Mouse (Mus musculus): Measurements from ENCODE around the gene Mrpl58. TPM values are rescaled to one million over a fixed set of nuclear protein-coding genes. Genes with fewer than 3 reads are reported as not detected.

Gene Mrpl58
- polyA plus RNA-seq, 1 experiment from 2014 or later, result 203 TPM

DNA sequence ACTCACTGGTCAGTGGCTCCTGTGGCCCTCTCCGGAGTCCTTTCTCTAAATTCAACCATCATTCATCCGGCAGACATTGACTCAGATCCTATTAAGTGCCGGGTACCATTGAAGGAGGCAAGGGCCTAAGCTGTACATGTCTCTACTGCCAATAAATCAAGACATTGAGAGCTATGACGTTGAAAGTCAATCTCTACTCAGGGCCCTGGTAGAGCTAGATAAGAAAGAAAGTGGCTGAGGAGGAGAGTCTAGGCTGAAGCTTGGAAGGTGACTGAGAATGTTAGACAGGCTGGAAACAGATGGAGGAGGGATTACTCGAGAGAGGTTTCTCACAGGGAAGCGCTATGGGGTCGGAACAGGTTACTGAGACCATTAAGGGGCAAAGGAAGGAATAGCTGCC, 33.2 kb upstream of the Mrpl58 start:
- no peaks in the 10 kb centered on the region for H3K9me3 ChIP-seq (ENCODE audit: low read length)
- ATAC-seq (ENCODE audit: low FRiP score, low TSS enrichment), result no peak
- no peak overlapping the region for H3K4me3 ChIP-seq (ENCODE audit: low read length)
- peaks cover 21% of the 10 kb centered on the region for H3K4me1 ChIP-seq (ENCODE audit: insufficient read depth, low read length)
- no peak overlapping the region for H3K27ac ChIP-seq (ENCODE audit: low read length)
- H3K27me3 ChIP-seq (ENCODE audit: insufficient read depth, low read length), result peaks cover 70% of the 10 kb centered on the region
- no peak overlapping the region for H3K4me2 ChIP-seq (replicated peaks; ENCODE audit: low read depth, low read length)
- 50% methylated on average over 7 of the region's 7 CpGs for WGBS
- H3K36me3 ChIP-seq (ENCODE audit: insufficient read depth, low read length), result no peaks in the 10 kb centered on the region
- no peak overlapping the region for H3K9ac ChIP-seq (replicated peaks; ENCODE audit: low read length)

DNA sequence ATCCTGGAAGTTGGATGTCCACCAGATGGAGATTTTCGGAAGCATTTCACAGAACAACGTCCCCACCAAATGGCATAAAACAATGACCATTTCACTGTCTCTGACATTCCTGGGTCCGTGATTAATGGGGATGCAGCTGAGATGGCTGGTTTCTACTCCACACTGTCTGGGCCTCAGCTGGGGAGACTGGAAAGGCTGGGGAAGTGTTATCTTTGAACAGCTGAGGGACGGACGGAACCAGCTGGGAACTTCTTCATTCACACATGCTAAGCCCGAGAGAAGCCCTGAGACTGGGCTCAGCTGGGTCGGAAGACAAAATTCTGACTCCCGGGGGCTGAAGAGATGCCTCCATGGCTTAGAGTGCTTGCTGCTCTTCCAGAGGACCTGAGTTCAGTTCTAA, 32.2 kb upstream of the Mrpl58 start:
- Histone ChIP-seq H3K27me3 (ENCODE audit: insufficient read depth, low read length) (peaks cover 76% of the 10 kb centered on the region), H3K27ac (ENCODE audit: low read length) (no peak overlapping the region), H3K4me2 (replicated peaks; ENCODE audit: low read depth, low read length) (no peak overlapping the region), H3K9me3 (ENCODE audit: low read length) (no peaks in the 10 kb centered on the region), H3K36me3 (ENCODE audit: insufficient read depth, low read length) (no peaks in the 10 kb centered on the region), H3K4me1 (ENCODE audit: insufficient read depth, low read length) (peaks cover 18% of the 10 kb centered on the region), H3K4me3 (ENCODE audit: low read length) (no peak overlapping the region), H3K9ac (replicated peaks; ENCODE audit: low read length) (no peak overlapping the region)
- WGBS, result 53% methylated on average over 8 of the region's 8 CpGs
- no peak for ATAC-seq (ENCODE audit: low FRiP score, low TSS enrichment)

DNA sequence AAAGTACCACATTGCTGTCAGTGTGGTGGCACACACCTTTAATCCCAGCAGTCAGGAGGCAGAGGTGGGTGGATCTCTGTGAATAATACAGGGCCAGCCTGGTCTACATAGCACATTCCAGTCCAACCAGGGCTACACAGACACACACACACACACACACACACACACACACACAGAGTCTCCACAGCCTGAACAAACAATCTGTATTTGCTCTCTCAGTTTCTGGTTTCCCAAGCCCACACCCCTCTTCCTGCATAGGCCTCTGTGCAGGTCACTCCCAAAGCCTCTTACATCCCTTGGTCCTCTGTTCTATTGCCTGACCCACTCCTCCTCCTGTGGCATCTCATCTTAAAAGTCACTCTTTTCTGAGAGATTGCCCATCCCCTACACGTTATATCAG, 31.5 kb upstream of the Mrpl58 start:
- peaks cover 12% of the 10 kb centered on the region for H3K4me1 ChIP-seq (ENCODE audit: insufficient read depth, low read length)
- H3K9me3 ChIP-seq (ENCODE audit: low read length), result no peaks in the 10 kb centered on the region
- ATAC-seq (ENCODE audit: low FRiP score, low TSS enrichment), result no peak
- H3K4me3 ChIP-seq (ENCODE audit: low read length), result no peak overlapping the region
- no peak overlapping the region for H3K9ac ChIP-seq (replicated peaks; ENCODE audit: low read length)
- peaks cover 70% of the 10 kb centered on the region for H3K27me3 ChIP-seq (ENCODE audit: insufficient read depth, low read length)
- no peak overlapping the region for H3K4me2 ChIP-seq (replicated peaks; ENCODE audit: low read depth, low read length)
- 34% methylated on average over 1 of the region's 1 CpGs for WGBS
- H3K36me3 ChIP-seq (ENCODE audit: insufficient read depth, low read length), result no peaks in the 10 kb centered on the region
- no peak overlapping the region for H3K27ac ChIP-seq (ENCODE audit: low read length)

DNA sequence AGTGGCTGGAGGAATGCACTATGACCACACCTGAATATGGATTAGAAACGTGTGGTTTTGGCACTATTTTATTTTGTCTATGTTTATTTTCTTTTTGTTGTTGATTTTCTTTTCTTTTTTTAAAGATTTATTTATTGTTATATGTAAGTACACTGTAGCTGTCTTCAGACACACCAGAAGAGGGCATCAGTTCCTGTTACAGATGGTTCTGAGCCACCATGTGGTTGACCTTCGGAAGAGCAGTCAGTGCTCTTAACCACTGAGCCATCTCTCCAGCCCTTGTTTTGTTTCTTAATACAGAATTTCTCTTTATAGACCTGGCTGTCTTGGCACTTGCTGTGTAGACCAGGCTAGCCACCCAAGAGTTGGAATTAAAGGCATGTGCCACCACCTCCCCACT, 30.8 kb upstream of the Mrpl58 start:
- no peaks in the 10 kb centered on the region for H3K36me3 ChIP-seq (ENCODE audit: insufficient read depth, low read length)
- H3K4me1 ChIP-seq (ENCODE audit: insufficient read depth, low read length), result peaks cover 8% of the 10 kb centered on the region; the same call in 1 of the 2 replicates
- no peak overlapping the region for H3K27ac ChIP-seq (ENCODE audit: low read length)
- H3K9me3 ChIP-seq (ENCODE audit: low read length), result no peaks in the 10 kb centered on the region
- H3K4me2 ChIP-seq (replicated peaks; ENCODE audit: low read depth, low read length), result no peak overlapping the region
- 45% methylated on average over 2 of the region's 2 CpGs for WGBS
- no peak overlapping the region for H3K9ac ChIP-seq (replicated peaks; ENCODE audit: low read length)
- no peak for ATAC-seq (ENCODE audit: low FRiP score, low TSS enrichment)
- H3K27me3 ChIP-seq (ENCODE audit: insufficient read depth, low read length), result peaks cover 65% of the 10 kb centered on the region
- no peak overlapping the region for H3K4me3 ChIP-seq (ENCODE audit: low read length)

DNA sequence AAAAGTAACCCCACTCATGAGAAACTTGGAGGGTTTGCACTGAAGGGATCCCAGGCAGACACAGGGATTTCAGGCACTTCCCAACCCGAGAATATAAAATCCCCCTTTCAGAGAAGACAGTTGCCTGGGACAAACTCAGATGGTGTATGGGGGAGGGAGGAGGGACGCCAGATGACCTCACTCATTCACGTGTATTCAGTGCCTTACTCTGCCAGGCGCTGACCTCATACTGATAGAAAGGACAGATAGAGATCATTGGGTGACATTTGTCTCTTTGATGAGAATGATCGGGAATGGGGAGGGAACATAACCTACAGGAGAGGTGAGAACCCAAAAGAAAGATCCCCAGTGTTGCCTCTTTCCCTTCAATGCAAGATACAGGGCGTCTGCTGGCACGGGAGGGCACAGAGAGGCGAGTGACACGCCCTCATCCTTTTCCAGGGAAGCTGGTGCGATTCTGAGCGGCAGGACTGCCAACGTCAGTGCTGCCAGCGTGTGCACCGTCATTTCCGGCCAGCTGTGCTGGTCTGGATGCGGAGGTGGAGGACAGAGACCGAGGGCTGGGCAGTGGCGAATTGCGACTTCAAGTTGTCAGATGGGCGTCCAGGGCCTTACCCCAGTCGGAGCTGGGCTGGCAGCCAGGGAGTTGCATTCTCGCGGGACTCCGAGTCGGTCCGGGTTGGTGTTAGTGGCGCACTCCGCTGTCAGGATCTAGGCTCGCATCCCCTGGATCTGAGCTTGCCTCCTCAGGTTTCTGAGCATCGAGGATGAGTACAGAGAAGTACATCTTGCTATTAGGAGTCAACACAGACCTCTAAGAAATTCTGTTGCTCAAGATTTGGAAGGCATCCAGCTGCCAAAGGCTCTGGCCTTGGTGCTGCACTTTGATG, 29.5 kb upstream of the Mrpl58 start:
- peaks cover 55% of the 10 kb centered on the region for H3K27me3 ChIP-seq (ENCODE audit: insufficient read depth, low read length)
- H3K4me2 ChIP-seq (replicated peaks; ENCODE audit: low read depth, low read length), result peak overlapping the region; percentile 57
- H3K4me1 ChIP-seq (ENCODE audit: insufficient read depth, low read length), result peaks cover 8% of the 10 kb centered on the region; the same call in 1 of the 2 replicates
- peak overlapping the region; percentile 43 for H3K9ac ChIP-seq (replicated peaks; ENCODE audit: low read length)
- peak; percentile 39 for ATAC-seq (ENCODE audit: low FRiP score, low TSS enrichment)
- peak overlapping the region; percentile 40 for H3K4me3 ChIP-seq (ENCODE audit: low read length)
- H3K9me3 ChIP-seq (ENCODE audit: low read length), result no peaks in the 10 kb centered on the region
- H3K36me3 ChIP-seq (ENCODE audit: insufficient read depth, low read length), result no peaks in the 10 kb centered on the region
- 2% methylated on average over 30 of the region's 30 CpGs for WGBS
- no peak overlapping the region for H3K27ac ChIP-seq (ENCODE audit: low read length)

DNA sequence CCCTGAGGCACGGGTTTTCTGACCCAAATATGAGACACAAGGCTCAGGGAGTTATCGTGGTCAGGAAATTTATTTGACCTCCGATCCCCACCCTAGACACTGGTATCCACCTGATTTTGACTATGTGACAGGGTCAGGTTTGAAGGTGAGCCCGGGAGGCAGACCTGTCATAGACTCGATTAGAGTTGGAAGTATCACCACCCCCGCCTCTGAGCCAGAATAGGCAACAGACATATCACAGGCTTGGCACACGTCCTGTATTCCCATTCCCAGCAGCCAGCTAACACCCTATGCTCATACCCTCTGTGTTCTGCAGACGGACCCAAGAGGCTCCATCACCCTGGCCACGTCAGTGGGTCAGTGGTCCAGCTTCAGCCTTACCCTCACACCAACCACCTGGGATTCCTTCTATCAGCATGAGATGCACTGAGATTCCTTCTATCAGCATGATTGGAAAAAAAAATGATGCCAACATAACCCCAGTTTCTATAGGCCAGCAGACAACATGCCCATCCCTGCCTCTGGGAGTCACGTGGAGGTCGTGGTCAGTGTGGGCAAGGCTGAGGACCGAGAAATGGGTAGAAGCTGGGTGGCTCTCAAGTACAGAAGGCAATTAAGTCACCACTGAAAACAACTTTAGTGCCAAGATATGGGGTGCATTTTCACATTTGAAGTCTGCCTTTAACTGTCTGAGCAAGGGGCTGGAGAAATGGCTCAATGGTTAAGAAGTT, 28.7 kb upstream of the Mrpl58 start:
- Histone ChIP-seq H3K9me3 (ENCODE audit: low read length) (no peaks in the 10 kb centered on the region), H3K27ac (ENCODE audit: low read length) (no peak overlapping the region), H3K4me2 (replicated peaks; ENCODE audit: low read depth, low read length) (peak overlapping the region; percentile 57), H3K4me3 (ENCODE audit: low read length) (peak overlapping the region; percentile 40; the same call in 1 of the 2 replicates), H3K36me3 (ENCODE audit: insufficient read depth, low read length) (no peaks in the 10 kb centered on the region), H3K9ac (replicated peaks; ENCODE audit: low read length) (peak overlapping the region; percentile 43; the same call in 1 of the 2 replicates), H3K27me3 (ENCODE audit: insufficient read depth, low read length) (peaks cover 47% of the 10 kb centered on the region), H3K4me1 (ENCODE audit: insufficient read depth, low read length) (peaks cover 8% of the 10 kb centered on the region; the same call in 1 of the 2 replicates)
- ATAC-seq (ENCODE audit: low FRiP score, low TSS enrichment), result no peak
- WGBS, result 63% methylated on average over 12 of the region's 12 CpGs

DNA sequence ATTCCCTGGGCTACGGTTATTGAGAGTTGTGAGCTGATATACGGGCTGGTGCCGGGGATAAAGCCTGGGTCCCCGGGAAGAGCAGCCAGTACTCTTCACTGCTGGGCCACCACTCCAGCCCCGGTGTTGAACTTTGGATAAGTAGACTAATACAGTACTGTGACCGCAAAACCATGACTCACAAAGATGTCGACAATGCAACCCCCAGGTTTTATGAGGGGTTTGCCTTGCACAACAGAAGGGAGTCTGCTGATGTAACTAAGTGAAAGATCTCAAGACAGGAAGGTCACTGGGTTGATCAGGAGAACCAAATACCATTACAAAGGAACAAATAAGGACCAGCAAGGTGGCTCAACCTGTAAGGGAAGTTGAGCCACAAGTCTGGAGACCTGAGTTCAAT, 26.8 kb upstream of the Mrpl58 start:
- Histone ChIP-seq H3K27me3 (ENCODE audit: insufficient read depth, low read length) (peaks cover 30% of the 10 kb centered on the region), H3K4me2 (replicated peaks; ENCODE audit: low read depth, low read length) (no peak overlapping the region), H3K4me3 (ENCODE audit: low read length) (no peak overlapping the region), H3K27ac (ENCODE audit: low read length) (no peak overlapping the region), H3K36me3 (ENCODE audit: insufficient read depth, low read length) (no peaks in the 10 kb centered on the region), H3K9ac (replicated peaks; ENCODE audit: low read length) (no peak overlapping the region), H3K9me3 (ENCODE audit: low read length) (no peaks in the 10 kb centered on the region), H3K4me1 (ENCODE audit: insufficient read depth, low read length) (peaks cover 14% of the 10 kb centered on the region; the same call in 1 of the 2 replicates)
- no peak for ATAC-seq (ENCODE audit: low FRiP score, low TSS enrichment)
- WGBS, result 66% methylated on average over 7 of the region's 7 CpGs

DNA sequence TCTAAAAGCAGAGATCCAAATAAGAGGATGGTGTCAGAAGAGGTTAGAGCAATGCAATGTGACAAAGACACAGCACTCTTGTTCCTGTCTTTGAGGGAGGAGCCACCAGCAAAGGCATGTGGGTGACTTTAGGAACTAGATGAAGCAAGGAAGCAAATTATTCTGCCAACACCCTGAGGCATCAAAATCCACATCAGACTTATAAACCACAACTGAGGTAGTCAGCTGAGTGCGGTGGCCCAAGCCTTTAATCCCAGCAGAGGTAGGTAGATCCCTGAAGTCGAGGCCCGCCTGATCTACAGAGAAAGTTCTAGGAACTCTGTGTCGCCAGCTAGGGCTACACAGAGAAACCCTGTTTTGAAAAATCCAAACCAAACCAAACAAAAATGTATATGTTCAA, 26.3 kb upstream of the Mrpl58 start:
- H3K9ac ChIP-seq (replicated peaks; ENCODE audit: low read length), result no peak overlapping the region
- 81% methylated on average over 4 of the region's 4 CpGs for WGBS
- H3K9me3 ChIP-seq (ENCODE audit: low read length), result no peaks in the 10 kb centered on the region
- ATAC-seq (ENCODE audit: low FRiP score, low TSS enrichment), result no peak
- no peak overlapping the region for H3K4me2 ChIP-seq (replicated peaks; ENCODE audit: low read depth, low read length)
- peaks cover 14% of the 10 kb centered on the region; the same call in 1 of the 2 replicates for H3K4me1 ChIP-seq (ENCODE audit: insufficient read depth, low read length)
- H3K4me3 ChIP-seq (ENCODE audit: low read length), result no peak overlapping the region
- no peaks in the 10 kb centered on the region for H3K36me3 ChIP-seq (ENCODE audit: insufficient read depth, low read length)
- peaks cover 29% of the 10 kb centered on the region for H3K27me3 ChIP-seq (ENCODE audit: insufficient read depth, low read length)
- H3K27ac ChIP-seq (ENCODE audit: low read length), result no peak overlapping the region

DNA sequence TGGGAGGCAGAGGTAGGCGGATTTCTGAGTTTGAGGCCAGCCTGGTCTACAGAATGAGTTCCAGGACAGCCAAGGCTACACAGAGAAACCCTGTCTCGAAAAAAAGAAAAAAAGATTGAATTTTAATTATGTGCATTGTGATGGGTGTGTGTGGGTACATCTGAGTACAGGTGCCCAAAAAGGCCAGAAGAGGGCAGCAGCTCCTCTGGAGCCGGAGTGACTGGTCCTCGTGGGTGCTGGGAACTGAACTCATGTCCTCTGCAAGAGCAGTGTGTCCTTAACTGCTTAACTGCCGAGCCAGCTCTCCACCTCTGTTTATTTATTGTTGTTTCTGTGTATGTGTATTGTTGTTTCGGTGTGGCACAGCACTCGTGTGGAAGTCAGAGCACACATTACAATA, 25.7 kb upstream of the Mrpl58 start:
- no peak overlapping the region for H3K9ac ChIP-seq (replicated peaks; ENCODE audit: low read length)
- H3K9me3 ChIP-seq (ENCODE audit: low read length), result no peaks in the 10 kb centered on the region
- no peak overlapping the region for H3K27ac ChIP-seq (ENCODE audit: low read length)
- H3K36me3 ChIP-seq (ENCODE audit: insufficient read depth, low read length), result no peaks in the 10 kb centered on the region
- no peak overlapping the region for H3K4me2 ChIP-seq (replicated peaks; ENCODE audit: low read depth, low read length)
- 81% methylated on average over 7 of the region's 7 CpGs for WGBS
- no peak overlapping the region for H3K4me3 ChIP-seq (ENCODE audit: low read length)
- peaks cover 20% of the 10 kb centered on the region for H3K4me1 ChIP-seq (ENCODE audit: insufficient read depth, low read length)
- no peak for ATAC-seq (ENCODE audit: low FRiP score, low TSS enrichment)
- peaks cover 28% of the 10 kb centered on the region for H3K27me3 ChIP-seq (ENCODE audit: insufficient read depth, low read length)

Measured in kidney, embryonic 16.5 days (tissue).